Mouse (Mus musculus): Measurements from ENCODE around the gene Hprt. TPM values are rescaled to one million over a fixed set of nuclear protein-coding genes. Genes with fewer than 3 reads are reported as not detected.
"Not testable (repeated sequence)": the region's sequence is repeated elsewhere in the genome, so short reads cannot be mapped to it uniquely, and the experiment has no call there.

The Hprt gene
- polyA plus RNA-seq (2016; fragmentation: Nextera tagmentation; extraction: Ambion mirVana), result 54.8 and 57.3 TPM in 2 replicates

DNA sequence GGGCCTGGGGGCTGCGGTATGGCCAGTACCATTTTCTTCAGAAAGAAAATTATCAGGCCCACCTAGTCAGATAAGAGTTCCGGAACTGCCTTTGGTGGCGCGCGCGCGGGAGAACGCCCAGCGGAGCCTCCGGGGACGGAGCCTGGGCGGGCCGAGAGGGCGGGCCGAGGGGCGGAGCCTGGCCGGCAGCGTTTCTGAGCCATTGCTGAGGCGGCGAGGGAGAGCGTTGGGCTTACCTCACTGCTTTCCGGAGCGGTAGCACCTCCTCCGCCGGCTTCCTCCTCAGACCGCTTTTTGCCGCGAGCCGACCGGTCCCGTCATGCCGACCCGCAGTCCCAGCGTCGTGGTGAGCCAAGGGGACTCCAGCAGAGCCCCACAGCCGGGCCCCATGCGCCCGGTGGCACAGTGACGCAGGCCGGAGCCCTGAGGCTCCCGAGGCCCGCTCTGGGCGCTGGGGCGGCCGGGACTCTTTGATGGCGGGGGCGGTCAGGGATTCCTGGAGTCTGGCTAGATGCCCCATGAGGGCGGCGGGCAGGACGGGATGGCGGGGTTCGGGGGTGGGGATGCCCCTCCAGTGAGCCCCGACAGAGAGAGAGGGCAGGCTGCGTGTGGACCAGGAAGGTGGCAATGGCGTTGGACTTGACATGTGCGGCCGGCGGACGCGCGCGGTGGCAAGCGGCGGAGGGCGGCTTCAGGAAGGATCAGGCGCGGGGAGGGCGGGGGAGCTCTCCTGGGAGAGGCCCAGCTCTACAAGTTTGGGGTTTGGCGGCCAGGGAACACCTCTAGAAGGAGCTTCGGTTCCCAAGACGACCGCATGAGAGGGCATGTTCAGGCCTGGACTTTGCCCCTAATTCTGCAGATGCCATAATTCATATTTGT is at the start of gene Hprt:
TSS of gene Hprt (plus strand) at position 233 of the 879 bp plus-strand sequence.
- peak within 1 kb of the TSS; percentile 68 for H3K9ac ChIP-seq
- peak within 1 kb of the TSS; percentile 91 for H3K27ac ChIP-seq
- H3K4me2 ChIP-seq (replicated peaks), result peak within 1 kb of the TSS; percentile 48
- 18% methylated on average over 55 of the region's 72 CpGs for WGBS
- H3K4me3 ChIP-seq, result peak within 1 kb of the TSS; percentile 62
- peak; percentile 96 for ATAC-seq (ENCODE audit: low FRiP score)
- H3K4me1 ChIP-seq, result no peaks in the 10 kb centered on the region; the same call in 1 of the 2 replicates
- H3K9me3 ChIP-seq (replicated peaks), result no peaks in the 10 kb centered on the region
- H3K36me3 ChIP-seq, result no peaks in the 10 kb centered on the region
- no peaks in the 10 kb centered on the region for H3K27me3 ChIP-seq

DNA sequence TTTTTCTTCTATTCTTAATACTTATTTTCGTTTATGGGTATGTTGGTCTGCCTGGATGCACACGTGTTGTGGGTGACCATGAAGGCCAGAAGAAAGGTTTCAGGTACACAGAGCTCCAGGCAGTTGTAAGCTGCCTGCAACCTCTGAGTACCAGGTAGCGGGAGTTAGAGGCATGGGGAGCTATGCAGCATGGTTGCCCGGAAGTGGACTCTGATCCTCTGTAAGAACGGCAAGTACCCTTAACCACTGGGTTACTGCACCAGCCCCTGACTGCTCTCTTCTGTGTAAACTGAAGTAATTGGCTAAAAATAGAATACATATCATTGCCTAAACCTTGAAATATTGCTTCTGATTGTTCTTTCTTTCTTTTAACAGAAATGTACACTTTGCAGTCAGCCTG is 42.4 kb upstream of the Hprt start:
- Histone ChIP-seq H3K36me3 (peaks cover 18% of the 10 kb centered on the region), H3K27ac (no peak overlapping the region), H3K27me3 (no peaks in the 10 kb centered on the region), H3K4me1 (no peaks in the 10 kb centered on the region), H3K4me3 (no peak overlapping the region), H3K9ac (no peak overlapping the region), H3K9me3 (replicated peaks) (no peaks in the 10 kb centered on the region), H3K4me2 (replicated peaks) (no peak overlapping the region)
- 94% methylated on average over 5 of the region's 5 CpGs for WGBS
- no peak for ATAC-seq (ENCODE audit: low FRiP score)

DNA sequence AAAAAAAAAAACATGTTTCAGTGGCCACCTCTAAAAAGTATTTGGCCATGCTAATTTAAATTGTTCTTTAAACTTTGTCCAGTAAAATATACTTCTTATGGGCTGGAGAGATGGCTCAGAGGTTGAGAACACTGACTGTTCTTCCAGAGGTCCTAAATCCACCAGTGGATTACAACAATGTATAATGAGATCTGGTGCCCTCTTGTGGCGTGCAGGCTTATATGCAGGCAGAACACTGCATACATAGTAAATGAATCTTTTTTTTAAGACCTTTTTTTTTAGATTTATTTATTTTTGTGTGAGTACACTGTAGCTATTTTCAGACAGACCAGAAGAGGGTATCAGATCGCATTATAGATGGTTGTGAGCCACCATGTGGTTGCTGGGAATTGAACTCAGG is 38.2 kb upstream of the Hprt start:
- no peak overlapping the region for H3K4me2 ChIP-seq (replicated peaks)
- H3K9ac ChIP-seq, result no peak overlapping the region
- no peak for ATAC-seq (ENCODE audit: low FRiP score)
- no peak overlapping the region for H3K27ac ChIP-seq
- H3K9me3 ChIP-seq (replicated peaks), result no peaks in the 10 kb centered on the region
- H3K36me3 ChIP-seq, result peaks cover 24% of the 10 kb centered on the region
- no peak overlapping the region for H3K4me3 ChIP-seq
- H3K4me1 ChIP-seq, result no peaks in the 10 kb centered on the region
- no peaks in the 10 kb centered on the region for H3K27me3 ChIP-seq
- WGBS, result 59% methylated on average over 2 of the region's 2 CpGs

DNA sequence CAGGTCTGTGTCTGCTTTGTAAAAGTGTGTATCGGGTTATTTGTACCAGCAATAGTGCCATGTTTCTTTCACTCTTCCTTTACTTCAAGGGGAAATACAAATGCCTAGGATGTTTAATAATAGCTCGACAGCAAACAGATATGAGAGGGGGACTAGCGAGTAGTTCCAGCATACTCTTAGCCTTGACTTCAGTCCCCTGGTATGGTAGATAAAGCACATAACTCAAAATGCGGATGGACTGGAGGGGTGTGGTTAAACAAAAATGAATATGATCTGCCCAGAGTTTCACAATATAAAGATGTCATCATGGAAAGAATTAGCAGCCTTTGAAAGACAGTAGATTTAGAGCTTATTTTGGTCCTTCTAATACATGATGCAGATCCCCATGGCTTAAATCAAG is 31.0 kb upstream of the Hprt start:
- Histone ChIP-seq H3K4me1 (no peaks in the 10 kb centered on the region), H3K4me3 (no peak overlapping the region), H3K36me3 (0 out of 2 replicates have a peak, but pooled peaks cover 7% of the 10 kb centered on the region), H3K4me2 (replicated peaks) (no peak overlapping the region), H3K27ac (no peak overlapping the region), H3K9me3 (replicated peaks) (no peaks in the 10 kb centered on the region), H3K27me3 (no peaks in the 10 kb centered on the region), H3K9ac (no peak overlapping the region)
- WGBS, result 89% methylated on average over 4 of the region's 4 CpGs
- ATAC-seq (ENCODE audit: low FRiP score), result no peak

DNA sequence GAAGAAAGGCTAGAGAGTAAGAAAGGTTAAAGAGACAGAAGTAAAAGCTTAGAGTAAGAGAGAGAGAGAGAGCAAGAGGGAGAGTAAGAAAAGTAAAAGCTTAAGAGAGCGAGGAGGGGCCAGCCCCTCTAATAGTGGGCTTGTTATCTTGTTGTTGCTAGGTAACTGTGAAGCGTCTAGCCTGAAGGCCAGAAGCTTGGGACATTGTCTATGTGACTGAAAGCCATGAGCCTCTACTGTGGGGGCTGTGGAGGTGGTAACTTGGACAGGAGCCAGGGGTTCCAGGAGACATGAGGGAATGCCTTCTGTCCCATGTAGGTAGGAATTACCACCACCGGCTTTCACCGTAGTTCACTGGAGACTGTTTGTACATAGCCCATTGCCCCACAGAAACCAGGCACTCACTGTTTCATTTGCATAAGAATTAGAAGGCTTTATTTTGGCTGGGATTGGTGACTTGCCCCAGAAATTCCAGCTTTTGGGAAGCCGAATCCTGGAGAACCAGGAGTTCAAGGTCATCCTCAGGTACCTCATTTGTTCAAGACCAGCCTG is 26.3 kb upstream of the Hprt start:
- no peaks in the 10 kb centered on the region for H3K4me1 ChIP-seq
- ATAC-seq (ENCODE audit: low FRiP score), result peak; percentile 50; the same call in 1 of the 2 replicates
- H3K9ac ChIP-seq, result no peak overlapping the region
- H3K4me3 ChIP-seq, result no peak overlapping the region
- H3K36me3 ChIP-seq, result no peaks in the 10 kb centered on the region
- H3K4me2 ChIP-seq (replicated peaks), result no peak overlapping the region
- 61% methylated on average over 5 of the region's 5 CpGs for WGBS
- no peak overlapping the region for H3K27ac ChIP-seq
- no peaks in the 10 kb centered on the region for H3K27me3 ChIP-seq
- no peaks in the 10 kb centered on the region for H3K9me3 ChIP-seq (replicated peaks)

DNA sequence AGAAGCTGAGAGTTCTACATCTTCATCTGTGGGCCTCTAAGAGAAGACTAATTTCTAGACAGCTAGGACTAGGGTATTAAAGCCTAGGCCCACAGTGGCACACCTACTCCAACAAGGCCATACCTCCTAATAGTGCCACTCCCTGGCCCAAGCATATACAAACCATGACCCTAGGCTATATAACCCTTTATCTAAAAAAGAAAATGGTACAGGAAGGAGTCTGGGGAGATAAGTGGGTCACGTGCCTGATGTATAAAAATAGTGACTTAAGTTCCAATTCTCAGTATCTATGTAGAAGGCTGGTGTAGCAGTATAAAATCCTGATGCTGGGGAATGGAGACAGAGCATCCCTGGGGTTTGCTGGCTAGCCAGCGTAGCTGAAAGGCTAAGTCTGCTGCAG is 22.8 kb upstream of the Hprt start:
- Histone ChIP-seq H3K27ac (no peak overlapping the region), H3K4me3 (no peak overlapping the region), H3K27me3 (no peaks in the 10 kb centered on the region), H3K9ac (no peak overlapping the region), H3K36me3 (no peaks in the 10 kb centered on the region), H3K4me2 (replicated peaks) (no peak overlapping the region), H3K9me3 (replicated peaks) (no peaks in the 10 kb centered on the region), H3K4me1 (no peaks in the 10 kb centered on the region)
- WGBS, result 91% methylated on average over 2 of the region's 2 CpGs
- ATAC-seq (ENCODE audit: low FRiP score), result no peak

DNA sequence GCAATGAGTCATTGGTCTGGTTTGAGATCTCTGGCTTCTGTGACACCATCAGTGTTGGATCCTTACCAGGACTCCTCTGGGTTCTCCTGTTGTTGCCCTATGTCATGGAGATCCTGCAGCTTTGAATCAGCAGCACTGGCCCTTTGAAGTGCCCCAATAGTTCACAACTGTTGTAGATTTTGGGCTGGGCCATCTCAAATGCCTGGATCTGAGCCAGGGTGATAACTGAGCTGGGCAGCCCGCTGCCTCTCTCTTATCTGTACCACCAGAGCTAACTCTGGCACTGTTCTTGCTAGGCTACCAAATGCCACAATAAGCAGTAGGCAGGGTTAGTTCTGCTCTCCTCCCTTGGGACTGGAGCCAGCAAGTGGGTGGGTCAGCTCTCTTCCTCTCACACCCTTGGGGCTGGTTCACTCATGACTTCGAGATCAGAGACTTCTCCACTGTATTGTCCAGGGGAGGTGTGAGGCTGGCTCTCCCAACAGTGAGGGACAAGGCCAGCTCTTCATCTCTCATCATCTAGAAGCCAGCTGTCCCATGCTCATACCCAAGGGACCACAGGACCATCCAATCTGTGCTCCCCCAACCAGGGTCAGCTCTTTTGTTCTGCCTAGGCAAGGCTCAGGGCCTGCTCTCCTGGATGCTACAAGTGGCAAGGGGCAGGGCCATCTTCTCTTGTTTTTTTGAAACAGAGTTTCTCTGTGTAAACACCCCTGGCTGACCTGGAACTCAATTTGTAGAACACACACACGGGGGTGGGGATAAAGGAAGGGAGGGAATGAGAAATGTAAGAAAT is 16.5 kb upstream of the Hprt start:
- Histone ChIP-seq H3K4me3 (no peak overlapping the region), H3K36me3 (no peaks in the 10 kb centered on the region), H3K4me2 (replicated peaks) (no peak overlapping the region), H3K27ac (no peak overlapping the region), H3K27me3 (no peaks in the 10 kb centered on the region), H3K9me3 (replicated peaks) (no peaks in the 10 kb centered on the region), H3K4me1 (no peaks in the 10 kb centered on the region), H3K9ac (no peak overlapping the region)
- WGBS, result 74% methylated on average over 3 of the region's 3 CpGs
- ATAC-seq (ENCODE audit: low FRiP score), result no peak

DNA sequence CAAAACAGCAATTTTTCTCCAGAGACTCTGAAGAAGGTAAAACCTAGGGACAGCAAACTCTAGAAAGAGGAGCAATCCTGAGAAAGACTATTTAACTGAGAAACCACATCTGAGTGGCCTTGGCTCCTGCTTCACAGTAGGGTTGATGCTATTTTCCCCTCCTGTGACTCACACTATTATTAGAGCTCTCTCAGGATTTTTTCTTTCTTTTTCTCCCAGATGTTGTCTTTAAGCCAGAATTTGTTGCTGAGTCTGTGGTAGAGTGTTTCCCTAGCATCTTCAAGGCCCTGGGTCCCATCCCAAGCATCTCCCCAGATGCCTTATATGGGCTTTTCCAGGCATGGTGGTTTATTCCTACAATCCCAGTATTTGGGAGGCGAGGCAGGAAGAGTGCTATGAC is 15.8 kb upstream of the Hprt start:
- H3K4me3 ChIP-seq, result no peak overlapping the region
- WGBS, result 69% methylated on average over 1 of the region's 1 CpGs
- H3K9ac ChIP-seq, result no peak overlapping the region
- no peaks in the 10 kb centered on the region for H3K9me3 ChIP-seq (replicated peaks)
- H3K36me3 ChIP-seq, result no peaks in the 10 kb centered on the region
- H3K4me1 ChIP-seq, result no peaks in the 10 kb centered on the region
- ATAC-seq (ENCODE audit: low FRiP score), result no peak
- H3K4me2 ChIP-seq (replicated peaks), result no peak overlapping the region
- no peak overlapping the region for H3K27ac ChIP-seq
- H3K27me3 ChIP-seq, result no peaks in the 10 kb centered on the region

DNA sequence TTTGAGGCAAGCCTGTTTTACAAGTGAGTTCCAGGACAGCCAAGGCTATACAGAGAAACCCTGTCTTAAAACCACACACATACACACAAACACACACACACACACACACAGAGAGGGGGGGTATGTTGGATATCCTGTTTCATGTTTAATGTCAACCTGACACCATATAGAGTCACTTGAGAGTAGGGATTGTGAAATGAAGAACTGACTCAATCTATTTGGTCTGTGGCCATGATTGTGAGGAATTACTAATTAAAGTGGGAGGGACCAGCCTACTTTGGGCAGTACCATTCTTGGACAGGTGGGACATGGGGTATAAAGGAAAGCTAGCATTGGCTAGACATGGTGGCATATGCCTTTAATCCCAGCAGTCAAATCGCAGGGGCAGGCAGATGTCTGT is 15.3 kb upstream of the Hprt start:
- Histone ChIP-seq H3K36me3 (no peaks in the 10 kb centered on the region), H3K9ac (no peak overlapping the region), H3K27me3 (no peaks in the 10 kb centered on the region), H3K27ac (no peak overlapping the region), H3K4me2 (replicated peaks) (no peak overlapping the region), H3K4me1 (no peaks in the 10 kb centered on the region), H3K4me3 (no peak overlapping the region), H3K9me3 (replicated peaks) (no peaks in the 10 kb centered on the region)
- WGBS, result 89% methylated on average over 1 of the region's 1 CpGs
- ATAC-seq (ENCODE audit: low FRiP score), result no peak

DNA sequence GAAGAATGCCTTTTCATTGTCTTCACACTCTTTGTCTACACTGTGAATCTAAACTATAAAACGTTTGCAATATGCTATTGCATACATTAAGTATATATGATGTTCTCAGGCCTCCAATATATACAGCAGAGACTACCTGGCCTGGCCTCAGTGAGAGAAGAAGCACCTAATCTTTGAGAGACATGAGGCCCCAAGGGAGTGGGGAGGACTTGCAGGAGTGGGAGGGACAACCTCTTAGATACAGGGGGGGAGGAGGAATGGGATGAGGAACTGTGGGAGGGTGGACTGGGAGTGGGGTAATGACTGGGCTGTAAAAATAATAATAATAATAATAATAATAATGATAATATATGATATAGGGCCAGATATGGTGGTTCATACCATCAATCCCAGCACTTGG is 9.4 kb upstream of the Hprt start:
- no peaks in the 10 kb centered on the region for H3K36me3 ChIP-seq
- no peaks in the 10 kb centered on the region for H3K9me3 ChIP-seq (replicated peaks)
- no peaks in the 10 kb centered on the region for H3K4me1 ChIP-seq
- H3K4me2 ChIP-seq (replicated peaks), result no peak overlapping the region
- H3K27me3 ChIP-seq, result no peaks in the 10 kb centered on the region
- H3K27ac ChIP-seq, result no peak overlapping the region
- WGBS, result 53% methylated on average over 1 of the region's 1 CpGs
- no peak overlapping the region for H3K4me3 ChIP-seq
- no peak overlapping the region for H3K9ac ChIP-seq
- ATAC-seq (ENCODE audit: low FRiP score), result no peak

DNA sequence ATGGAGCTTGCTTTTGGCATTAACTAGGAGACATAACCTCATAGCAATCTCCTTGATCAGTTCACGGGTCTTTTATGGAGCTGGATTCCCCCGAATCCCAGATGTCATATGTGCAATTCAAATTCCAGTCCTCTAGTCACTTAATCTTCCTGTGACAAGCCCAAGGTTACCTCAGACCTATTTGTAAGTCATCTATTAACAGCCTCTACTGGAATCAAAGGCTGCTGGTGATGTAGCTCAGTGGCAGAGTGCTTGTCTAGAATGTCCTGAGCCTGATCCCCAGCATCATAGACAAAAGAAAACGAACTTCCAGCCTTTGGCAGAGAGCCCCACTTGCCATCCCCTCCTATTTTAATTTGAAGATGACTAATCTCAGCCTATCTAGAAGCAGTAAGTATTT is 6.6 kb upstream of the Hprt start:
- Histone ChIP-seq H3K4me2 (replicated peaks) (no peak overlapping the region), H3K36me3 (no peaks in the 10 kb centered on the region), H3K4me1 (no peaks in the 10 kb centered on the region), H3K9me3 (replicated peaks) (no peaks in the 10 kb centered on the region), H3K27me3 (no peaks in the 10 kb centered on the region), H3K27ac (no peak overlapping the region), H3K9ac (no peak overlapping the region), H3K4me3 (no peak overlapping the region)
- no peak for ATAC-seq (ENCODE audit: low FRiP score)
- 88% methylated on average over 3 of the region's 3 CpGs for WGBS

DNA sequence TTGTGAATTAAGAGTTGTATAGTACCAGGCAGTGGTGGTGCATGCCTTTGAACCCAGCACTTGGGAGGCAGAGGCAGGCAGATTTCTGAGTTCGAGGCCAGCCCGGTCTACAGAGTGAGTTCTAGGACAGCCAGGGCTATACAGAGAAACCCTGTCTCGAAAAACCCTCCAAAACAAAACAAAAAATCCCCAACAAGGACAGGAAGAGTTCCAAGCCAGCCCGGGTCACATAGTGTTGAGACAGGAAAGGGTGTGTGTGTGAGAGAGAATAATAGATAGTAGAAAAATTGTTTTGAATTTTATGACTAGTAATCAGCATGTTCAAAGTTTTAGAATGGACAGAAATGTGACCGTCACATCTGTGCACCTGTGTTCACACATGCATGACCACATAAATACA is 6.8 kb downstream of the Hprt start:
- H3K9ac ChIP-seq; H3K4me1 ChIP-seq; H3K27me3 ChIP-seq; H3K4me3 ChIP-seq; H3K27ac ChIP-seq; H3K4me2 ChIP-seq (replicated peaks); H3K9me3 ChIP-seq (replicated peaks); H3K36me3 ChIP-seq; ATAC-seq (ENCODE audit: low FRiP score): not testable (repeated sequence)
- 87% methylated on average over 5 of the region's 5 CpGs for WGBS

Data from hindbrain, embryonic 12.5 days (tissue).